Mouse (Mus musculus) lung, embryonic 15.5 days (tissue): ENCODE results near the gene Tm7sf3. TPM values are rescaled to one million over a fixed set of nuclear protein-coding genes. Genes with fewer than 3 reads are reported as not detected.

Experiments
- ATAC-seq: fragments of 200-750 bp; cut with Nextera tagmentation; 2 replicates; pipeline ENCODE4 v1.8.0; 2017; ENCODE audit warnings: moderate number of reproducible peaks, borderline replicate concordance; ENCODE audit not compliant: low FRiP score, low TSS enrichment; ENCODE audit errors: extremely low read depth
- H3K27ac ChIP-seq: fragments of 300-500 bp; sonication (generic); 2 replicates; pipeline ENCODE4 v1.5.1; 2015; ENCODE audit warnings: moderate library complexity, mild to moderate bottlenecking, inconsistent platforms
- H3K27me3 ChIP-seq: fragments of 300-500 bp; sonication (generic); 2 replicates; pipeline ENCODE4 v1.6.1; 2015; ENCODE audit warnings: inconsistent platforms
- H3K36me3 ChIP-seq: fragments of 300-500 bp; sonication (generic); 2 replicates; pipeline ENCODE4 v1.6.1; 2015; ENCODE audit warnings: inconsistent platforms
- H3K4me1 ChIP-seq: fragments of 300-500 bp; sonication (generic); 2 replicates; pipeline ENCODE4 v1.6.1; 2015; ENCODE audit warnings: inconsistent platforms
- H3K4me2 ChIP-seq: fragments of 300-500 bp; sonication (generic); 2 replicates; pipeline ENCODE4 v1.6.1; 2015; ENCODE audit warnings: inconsistent platforms, mild to moderate bottlenecking, moderate library complexity
- H3K4me3 ChIP-seq: fragments of 300-500 bp; sonication (generic); 2 replicates; pipeline ENCODE4 v1.5.1; 2015; ENCODE audit warnings: mild to moderate bottlenecking, inconsistent platforms
- H3K9ac ChIP-seq: fragments of 300-500 bp; sonication (generic); 2 replicates; pipeline ENCODE4 v1.6.1; 2015; ENCODE audit warnings: inconsistent platforms
- H3K9me3 ChIP-seq: fragments of 300-500 bp; sonication (generic); 2 replicates; pipeline ENCODE4 v1.6.1; 2016; ENCODE audit warnings: inconsistent platforms
- WGBS: fragments of 180-500 bp; shearing (Covaris S2); methylation state at CpG from one replicate; pipeline ENCODE4 v1.1.7; 2015; 5-methylcytosine and 5-hydroxymethylcytosine counted together
- polyA plus RNA-seq: library from polyadenylated mRNA; unstranded; fragments of >200 nt; fragmentation: Nextera tagmentation; extraction: Ambion mirVana; gene quantifications from 2 replicates; pipeline ENCODE4 v1.2.1, GENCODE M21; 2015

Tm7sf3 gene
- polyA plus RNA-seq, 1 experiment from 2014 or later: 29.9 TPM

- Histone ChIP-seq H3K4me2 (no peak overlapping the region), H3K4me3 (no peak overlapping the region), H3K9me3 (0 out of 2 replicates have a peak, but pooled peaks cover 4% of the 10 kb centered on the region), H3K27me3 (no peaks in the 10 kb centered on the region), H3K9ac (no peak overlapping the region), H3K27ac (no peak overlapping the region), H3K4me1 (no peaks in the 10 kb centered on the region), H3K36me3 (no peaks in the 10 kb centered on the region)
- WGBS: 77% methylated on average over 4 of the region's 4 CpGs
- ATAC-seq: no peak
Observed at GRCm38 (mm10) chr6:146673696-146674095, 31.1 kb upstream of the Tm7sf3 start.

DNA sequence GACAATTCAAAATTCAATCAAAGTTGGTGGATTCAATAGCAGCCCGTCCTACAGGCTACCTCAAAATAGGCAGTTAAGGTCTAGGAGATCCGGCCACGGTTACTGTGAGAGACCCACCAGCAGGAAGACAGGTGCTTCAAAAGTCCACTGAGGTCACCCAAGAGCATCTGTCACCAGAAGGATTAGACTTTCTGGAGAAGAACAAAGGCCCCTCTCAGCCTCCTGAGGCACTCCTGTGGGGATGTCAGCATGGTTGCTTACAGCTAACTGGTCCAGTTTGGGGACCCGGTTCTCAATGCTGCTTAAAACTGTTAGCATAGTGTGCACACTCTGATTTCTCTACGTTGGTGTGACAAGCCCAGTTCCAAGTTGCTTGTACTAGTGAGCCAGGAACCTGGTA is 29.5 kb upstream of the Tm7sf3 start:
- no peak for ATAC-seq
- H3K9ac ChIP-seq: no peak overlapping the region
- 0 out of 2 replicates have a peak, but pooled peaks cover 4% of the 10 kb centered on the region for H3K9me3 ChIP-seq
- no peak overlapping the region for H3K4me3 ChIP-seq
- no peaks in the 10 kb centered on the region for H3K27me3 ChIP-seq
- H3K4me2 ChIP-seq: no peak overlapping the region
- H3K36me3 ChIP-seq: no peaks in the 10 kb centered on the region
- no peak overlapping the region for H3K27ac ChIP-seq
- no peaks in the 10 kb centered on the region for H3K4me1 ChIP-seq
- WGBS: 66% methylated on average over 5 of the region's 5 CpGs

- Histone ChIP-seq H3K9me3 (0 out of 2 replicates have a peak, but pooled peaks cover 4% of the 10 kb centered on the region), H3K27ac (no peak overlapping the region), H3K4me3 (no peak overlapping the region), H3K4me1 (no peaks in the 10 kb centered on the region), H3K36me3 (no peaks in the 10 kb centered on the region), H3K4me2 (no peak overlapping the region), H3K9ac (no peak overlapping the region), H3K27me3 (no peaks in the 10 kb centered on the region)
- no peak for ATAC-seq
- 67% methylated on average over 15 of the region's 15 CpGs for WGBS
Observed at GRCm38 (mm10) chr6:146670956-146671855, 28.6 kb upstream of the Tm7sf3 start.

- Histone ChIP-seq H3K4me1 (no peaks in the 10 kb centered on the region), H3K36me3 (no peaks in the 10 kb centered on the region), H3K4me3 (no peak overlapping the region), H3K27ac (no peak overlapping the region), H3K4me2 (no peak overlapping the region), H3K9me3 (0 out of 2 replicates have a peak, but pooled peaks cover 4% of the 10 kb centered on the region), H3K27me3 (no peaks in the 10 kb centered on the region), H3K9ac (no peak overlapping the region)
- ATAC-seq: no peak
Observed at GRCm38 (mm10) chr6:146668606-146669005, 26.0 kb upstream of the Tm7sf3 start.

DNA sequence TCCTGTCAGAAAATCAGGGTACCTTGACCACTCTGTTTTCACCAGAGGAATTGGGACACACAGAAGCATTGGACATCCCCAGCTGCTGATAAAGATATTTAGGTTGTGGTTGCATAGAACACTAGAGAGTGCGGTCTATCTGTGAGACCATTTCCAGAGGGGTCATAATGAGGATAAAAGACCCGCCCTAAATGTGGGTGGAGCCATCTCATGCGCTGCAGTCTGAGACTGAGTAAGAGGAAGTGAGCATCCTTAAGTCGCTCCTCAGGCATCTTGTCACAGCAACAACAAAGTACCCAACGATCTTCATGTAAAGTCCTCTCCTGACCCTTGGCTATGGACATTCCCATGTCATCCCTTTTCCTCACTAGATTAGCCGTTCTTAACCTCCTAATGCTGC is 24.2 kb upstream of the Tm7sf3 start:
- no peak for ATAC-seq
- Histone ChIP-seq H3K27ac (no peak overlapping the region), H3K9ac (no peak overlapping the region), H3K4me3 (no peak overlapping the region), H3K9me3 (0 out of 2 replicates have a peak, but pooled peaks cover 4% of the 10 kb centered on the region), H3K4me1 (no peaks in the 10 kb centered on the region), H3K27me3 (no peaks in the 10 kb centered on the region), H3K36me3 (no peaks in the 10 kb centered on the region), H3K4me2 (no peak overlapping the region)
- 69% methylated on average over 6 of the region's 6 CpGs for WGBS

DNA sequence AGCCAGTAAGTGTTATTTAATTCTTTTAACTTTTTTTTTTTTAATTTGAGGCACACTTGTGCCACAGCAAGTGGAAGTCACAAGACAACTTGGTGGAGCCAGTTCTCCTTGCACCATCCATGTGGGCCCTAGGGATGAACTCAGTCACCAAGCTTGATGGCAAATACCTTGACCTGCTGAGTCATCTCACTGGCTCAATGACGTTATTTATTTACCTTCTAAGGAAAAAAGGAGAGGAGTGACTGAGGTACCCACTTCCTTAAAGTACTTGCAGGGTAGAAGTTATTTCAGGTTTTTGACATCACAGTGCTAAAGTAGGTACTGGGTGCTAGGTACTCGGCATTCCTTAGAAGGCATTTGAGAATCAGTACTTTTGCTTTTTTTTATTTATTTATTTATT is 22.8 kb upstream of the Tm7sf3 start:
- no peak overlapping the region; the same call in 1 of the 2 replicates for H3K9ac ChIP-seq
- ATAC-seq: no peak
- no peaks in the 10 kb centered on the region for H3K4me1 ChIP-seq
- H3K4me2 ChIP-seq: no peak overlapping the region
- H3K4me3 ChIP-seq: no peak overlapping the region
- H3K27ac ChIP-seq: no peak overlapping the region
- WGBS: 63% methylated on average over 2 of the region's 2 CpGs
- 0 out of 2 replicates have a peak, but pooled peaks cover 4% of the 10 kb centered on the region for H3K9me3 ChIP-seq
- no peaks in the 10 kb centered on the region for H3K27me3 ChIP-seq
- H3K36me3 ChIP-seq: no peaks in the 10 kb centered on the region

DNA sequence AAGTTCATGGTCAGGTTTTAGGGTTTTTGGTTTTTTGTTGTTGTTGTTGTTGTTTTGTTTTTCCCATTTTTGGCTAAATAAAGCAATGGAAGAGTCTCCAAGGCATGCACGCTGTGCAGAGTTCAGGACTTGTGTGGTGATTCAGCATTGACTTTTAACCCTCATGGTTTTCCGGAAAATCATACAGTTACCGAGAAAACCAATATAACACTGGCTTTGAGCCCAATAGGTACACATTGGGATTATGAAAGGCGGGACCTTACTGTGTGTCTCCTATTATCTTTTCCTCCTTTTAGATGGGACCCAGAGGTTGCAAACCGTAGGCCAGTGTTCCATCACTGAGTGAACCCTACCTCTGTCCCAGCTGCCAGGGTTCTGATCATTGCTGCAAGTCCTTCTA is 22.3 kb upstream of the Tm7sf3 start:
- H3K4me3 ChIP-seq: no peak overlapping the region
- H3K4me1 ChIP-seq: no peaks in the 10 kb centered on the region
- H3K36me3 ChIP-seq: no peaks in the 10 kb centered on the region
- H3K27ac ChIP-seq: no peak overlapping the region
- H3K9me3 ChIP-seq: 0 out of 2 replicates have a peak, but pooled peaks cover under 1% of the 10 kb centered on the region
- no peak for ATAC-seq
- H3K4me2 ChIP-seq: no peak overlapping the region
- H3K27me3 ChIP-seq: no peaks in the 10 kb centered on the region
- WGBS: 87% methylated on average over 5 of the region's 5 CpGs
- H3K9ac ChIP-seq: no peak overlapping the region; the same call in 1 of the 2 replicates

- Histone ChIP-seq H3K9ac (no peak overlapping the region), H3K27ac (no peak overlapping the region)
Observed at GRCm38 (mm10) chr6:146664116-146664515, 21.5 kb upstream of the Tm7sf3 start.

GRCm38 (mm10) chr6:146662679-146663078 is 20.1 kb upstream of the Tm7sf3 start:
- no peak overlapping the region for H3K4me2 ChIP-seq
- no peaks in the 10 kb centered on the region for H3K36me3 ChIP-seq
- no peak overlapping the region for H3K27ac ChIP-seq
- 26% methylated on average over 5 of the region's 5 CpGs for WGBS
- no peak overlapping the region for H3K4me3 ChIP-seq
- H3K9ac ChIP-seq: no peak overlapping the region
- H3K9me3 ChIP-seq: no peaks in the 10 kb centered on the region
- ATAC-seq: no peak
- H3K4me1 ChIP-seq: no peaks in the 10 kb centered on the region
- H3K27me3 ChIP-seq: no peaks in the 10 kb centered on the region

More at GRCm38 (mm10) chr6:146664116-146664515, 21.5 kb upstream of the Tm7sf3 start:
- Histone ChIP-seq H3K36me3 (no peaks in the 10 kb centered on the region), H3K9me3 (no peaks in the 10 kb centered on the region), H3K4me1 (no peaks in the 10 kb centered on the region), H3K4me2 (no peak overlapping the region), H3K27me3 (no peaks in the 10 kb centered on the region), H3K4me3 (no peak overlapping the region)
- WGBS: 52% methylated on average over 5 of the region's 5 CpGs
- no peak for ATAC-seq

- no peak for ATAC-seq
- 62% methylated on average over 5 of the region's 5 CpGs for WGBS
- Histone ChIP-seq H3K4me2 (no peak overlapping the region), H3K27me3 (no peaks in the 10 kb centered on the region), H3K9me3 (no peaks in the 10 kb centered on the region), H3K27ac (no peak overlapping the region), H3K9ac (no peak overlapping the region), H3K4me3 (no peak overlapping the region), H3K4me1 (no peaks in the 10 kb centered on the region), H3K36me3 (no peaks in the 10 kb centered on the region)
Observed at GRCm38 (mm10) chr6:146661655-146662054, 19.0 kb upstream of the Tm7sf3 start.

- no peaks in the 10 kb centered on the region for H3K27me3 ChIP-seq
- no peak overlapping the region for H3K4me2 ChIP-seq
- WGBS: 55% methylated on average over 2 of the region's 2 CpGs
- H3K27ac ChIP-seq: no peak overlapping the region
- H3K9ac ChIP-seq: no peak overlapping the region
- no peaks in the 10 kb centered on the region for H3K9me3 ChIP-seq
- H3K36me3 ChIP-seq: no peaks in the 10 kb centered on the region
- H3K4me1 ChIP-seq: no peaks in the 10 kb centered on the region
- ATAC-seq: no peak
- H3K4me3 ChIP-seq: no peak overlapping the region
Observed at GRCm38 (mm10) chr6:146660591-146660990, 18.0 kb upstream of the Tm7sf3 start.

DNA sequence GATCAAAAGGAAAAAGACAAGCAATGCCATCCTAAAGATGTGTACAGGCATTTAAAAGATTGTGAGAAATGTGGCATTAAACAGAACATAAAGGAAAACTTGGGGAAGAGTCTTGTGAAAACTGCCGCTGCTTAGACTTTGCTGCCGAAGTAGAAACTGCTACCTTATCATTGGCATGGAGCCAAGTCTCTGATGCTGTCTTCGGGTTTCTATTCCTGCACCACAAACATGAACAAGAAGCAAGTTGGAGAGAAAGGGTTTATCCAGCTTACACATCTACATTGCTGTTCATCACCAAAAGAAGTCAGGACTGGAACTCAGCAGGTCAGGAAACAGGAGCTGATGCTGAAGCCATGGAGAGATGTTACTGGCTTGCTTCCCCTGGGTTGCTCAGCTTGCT is 10.6 kb upstream of the Tm7sf3 start:
- no peak for ATAC-seq
- WGBS: 47% methylated on average over 3 of the region's 3 CpGs
- Histone ChIP-seq H3K4me3 (no peak overlapping the region), H3K27ac (no peak overlapping the region), H3K4me2 (no peak overlapping the region), H3K4me1 (no peaks in the 10 kb centered on the region), H3K27me3 (no peaks in the 10 kb centered on the region), H3K9ac (no peak overlapping the region), H3K36me3 (peaks cover 10% of the 10 kb centered on the region), H3K9me3 (no peaks in the 10 kb centered on the region)
